Mouse (Mus musculus): ENCODE measurements around the gene Pcyt2.

Pcyt2 gene

DNA sequence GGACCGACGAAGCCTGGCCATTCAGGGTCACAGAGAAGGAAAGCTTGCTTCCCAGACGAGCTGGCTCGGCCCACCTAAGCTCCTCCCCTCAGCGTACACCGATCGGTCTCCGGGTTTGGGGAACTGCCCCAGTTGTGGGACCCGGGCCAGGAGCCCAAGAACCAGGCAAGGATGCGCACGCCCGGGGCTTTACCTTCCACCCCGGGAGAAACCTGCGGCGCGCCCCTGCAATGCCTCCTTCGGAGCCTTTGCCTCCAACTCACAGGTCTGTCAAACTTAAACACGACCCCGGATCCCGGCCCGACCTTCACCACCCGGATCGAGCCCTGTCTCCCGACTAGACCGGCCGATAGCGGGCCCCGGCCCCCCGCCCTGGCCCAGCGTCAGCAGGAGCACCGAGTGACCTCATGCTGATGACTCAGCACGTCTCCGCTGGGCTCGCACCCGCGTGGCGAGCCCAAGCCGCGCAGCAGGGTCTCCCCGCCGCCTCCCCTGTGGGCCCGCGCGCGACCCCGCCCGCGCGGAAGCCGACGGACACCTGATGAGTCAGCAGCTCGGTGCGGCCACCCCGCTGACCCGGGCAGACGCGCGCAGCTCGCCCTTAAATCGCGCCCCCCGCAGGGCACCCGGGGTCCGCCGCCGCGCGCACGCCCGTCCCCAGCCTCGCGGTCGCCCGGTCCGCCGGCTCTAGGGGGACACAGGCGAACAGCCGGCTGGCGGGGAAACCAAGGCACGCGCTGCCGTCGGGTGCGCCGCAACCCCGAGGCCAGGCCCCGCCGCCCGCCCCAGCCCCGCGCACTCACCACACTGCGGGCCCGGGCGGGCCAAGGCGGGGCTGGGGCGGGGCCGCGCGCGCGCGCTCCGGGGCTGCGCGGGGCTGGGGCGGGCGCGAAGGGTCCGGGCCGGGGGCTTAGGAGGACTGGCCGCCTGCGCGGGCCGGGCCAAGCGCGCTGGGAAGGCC is 15.1 kb upstream of the Pcyt2 start:
- DNase-seq (ENCODE audit: low spot score in 2 of 2): peak in 1 of 2 experiments; percentile 71

DNA sequence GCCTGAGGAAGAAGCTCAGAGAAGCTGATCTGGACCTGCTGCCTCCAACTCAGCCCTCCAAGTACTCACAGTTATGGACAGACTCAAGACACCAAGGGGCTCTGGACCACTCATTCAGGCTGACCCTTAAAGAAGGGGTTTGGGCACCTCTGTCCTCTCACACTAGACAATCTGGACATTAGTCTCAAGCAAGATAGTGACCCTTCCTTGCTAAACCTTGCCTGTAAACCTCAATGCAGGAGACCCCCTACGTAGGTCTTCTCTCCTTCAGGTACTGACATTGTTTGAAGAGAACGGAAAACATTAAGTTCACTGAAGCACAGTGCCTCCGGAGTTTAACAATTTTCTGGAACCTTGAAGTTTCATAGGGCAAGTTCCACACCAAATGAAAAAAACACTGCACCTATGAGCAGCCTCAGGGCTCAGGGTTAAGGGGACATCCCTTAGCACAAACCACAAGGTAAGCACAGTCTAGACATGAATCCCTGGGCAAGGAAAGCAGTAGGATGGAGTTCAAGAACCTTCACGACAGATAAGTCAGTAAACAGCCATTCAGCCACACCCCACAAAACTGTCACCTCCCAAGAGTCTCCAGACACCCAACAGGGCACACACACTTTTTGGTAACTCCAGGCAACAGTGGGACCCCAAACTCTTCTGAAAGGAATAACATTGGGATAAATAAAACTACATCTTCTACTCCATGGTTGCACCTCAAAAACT is 14.2 kb upstream of the Pcyt2 start:
- DNase-seq (ENCODE audit: low spot score in 2 of 2): no peak

DNA sequence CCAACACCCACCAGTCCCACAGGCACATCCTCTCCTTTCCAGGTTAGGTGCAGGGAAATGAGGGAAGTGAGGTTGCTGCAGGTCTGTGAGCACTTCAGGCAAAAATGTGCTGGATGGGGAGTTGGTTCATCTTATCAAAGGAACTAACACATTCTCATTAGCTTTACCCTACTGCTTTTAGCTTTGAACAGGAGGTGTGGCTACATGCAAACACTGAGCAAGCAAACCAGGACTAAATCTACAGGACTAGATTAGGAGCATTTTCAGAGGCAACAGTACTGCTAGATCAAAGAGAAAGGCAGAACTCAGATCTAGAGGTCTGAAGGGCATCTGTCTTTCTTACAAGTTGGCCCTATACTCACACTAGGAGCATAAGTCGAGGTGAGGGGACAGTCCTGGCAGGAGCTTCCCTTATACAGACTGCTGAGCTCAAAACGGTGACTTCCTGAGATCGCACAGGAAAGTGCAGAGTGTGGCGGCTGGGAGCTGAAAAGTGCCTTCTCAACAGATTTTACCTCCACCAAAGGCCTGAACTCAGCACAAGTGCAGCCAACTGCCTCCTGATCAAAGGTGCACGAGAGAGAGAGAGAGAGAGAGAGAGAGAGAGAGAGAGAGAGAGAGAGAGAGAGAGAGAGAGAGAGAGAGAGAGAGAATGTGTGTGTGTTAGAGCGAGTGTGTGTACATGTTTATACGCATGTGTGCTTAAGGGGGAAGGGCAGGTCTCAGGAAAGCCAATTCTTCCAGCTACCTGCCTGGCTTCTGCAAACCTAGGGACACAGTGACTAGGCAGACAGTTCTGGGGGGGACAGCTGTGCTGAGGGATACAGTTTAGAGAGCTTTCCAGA is 13.4 kb upstream of the Pcyt2 start:
- DNase-seq (ENCODE audit: low spot score in 2 of 2): no peak

DNA sequence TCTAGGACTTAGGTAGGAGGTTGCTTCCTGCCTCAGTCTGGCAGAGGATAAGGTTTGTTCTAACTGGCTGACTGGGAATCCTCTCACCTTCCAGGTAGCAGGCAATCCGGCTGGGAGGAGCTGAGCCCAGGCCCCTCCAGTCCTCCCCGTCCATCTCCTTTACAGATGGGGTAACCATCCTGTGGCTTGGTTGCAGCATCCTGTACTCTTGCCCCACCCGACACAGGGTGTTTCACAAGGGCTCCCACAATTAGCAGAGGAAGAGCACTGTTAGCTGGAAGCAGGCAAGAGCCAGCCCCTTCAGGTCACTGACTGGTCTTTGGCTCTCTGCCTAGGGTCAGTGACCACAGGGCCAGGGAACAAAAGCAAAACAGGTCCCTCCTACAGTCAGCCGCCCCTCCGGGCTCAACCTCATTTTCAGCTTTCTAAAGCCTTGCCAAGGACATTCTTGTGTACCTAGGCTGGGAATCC is 12.7 kb upstream of the Pcyt2 start:
- peak in 1 of 2 experiments; percentile 29 for DNase-seq (ENCODE audit: low spot score in 2 of 2)

DNA sequence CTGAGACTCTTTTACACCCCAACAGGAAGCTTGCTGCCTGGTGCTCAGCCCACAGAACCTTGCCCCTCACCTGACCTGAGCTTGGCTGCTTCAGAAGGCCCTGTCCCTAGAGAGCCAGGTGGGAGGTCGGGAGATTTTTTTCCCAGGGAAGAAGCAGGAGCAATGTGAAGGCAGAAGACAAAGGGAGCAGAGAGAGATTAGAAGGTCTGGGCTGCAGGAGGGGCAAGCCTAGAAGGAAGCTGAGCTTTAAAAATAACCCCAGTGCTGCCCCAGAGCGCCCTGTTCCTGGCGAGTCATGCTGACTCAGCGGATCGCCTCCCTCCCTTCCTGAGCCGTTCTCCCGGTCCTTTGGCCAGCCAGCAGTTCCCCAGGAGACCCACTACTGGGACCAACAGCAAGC is 12.2 kb upstream of the Pcyt2 start:
- peak in 1 of 2 experiments; percentile 11 for DNase-seq (ENCODE audit: low spot score in 2 of 2)

DNA sequence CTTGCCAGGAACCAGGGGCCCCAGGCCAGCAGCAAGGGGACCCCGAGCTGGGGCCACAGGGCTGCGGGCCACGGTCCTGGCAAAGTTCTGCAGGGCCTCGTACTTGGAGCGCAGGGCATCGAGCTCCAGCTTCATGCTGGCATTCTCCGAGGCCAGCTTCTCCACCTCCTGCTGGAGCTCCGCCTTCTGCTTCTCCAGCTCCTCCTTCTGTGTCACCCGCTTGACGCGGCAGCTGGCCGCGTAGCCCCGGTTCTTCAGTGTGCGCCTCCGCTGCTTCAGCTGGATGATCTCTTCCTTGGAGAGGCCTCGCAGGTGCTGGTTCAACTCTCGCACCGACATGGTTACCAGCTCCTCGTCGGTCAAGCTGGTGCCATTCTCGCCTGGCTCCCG is 11.6 kb upstream of the Pcyt2 start:
- DNase-seq (ENCODE audit: low spot score in 2 of 2): peak in 1 of 2 experiments; percentile 19

DNA sequence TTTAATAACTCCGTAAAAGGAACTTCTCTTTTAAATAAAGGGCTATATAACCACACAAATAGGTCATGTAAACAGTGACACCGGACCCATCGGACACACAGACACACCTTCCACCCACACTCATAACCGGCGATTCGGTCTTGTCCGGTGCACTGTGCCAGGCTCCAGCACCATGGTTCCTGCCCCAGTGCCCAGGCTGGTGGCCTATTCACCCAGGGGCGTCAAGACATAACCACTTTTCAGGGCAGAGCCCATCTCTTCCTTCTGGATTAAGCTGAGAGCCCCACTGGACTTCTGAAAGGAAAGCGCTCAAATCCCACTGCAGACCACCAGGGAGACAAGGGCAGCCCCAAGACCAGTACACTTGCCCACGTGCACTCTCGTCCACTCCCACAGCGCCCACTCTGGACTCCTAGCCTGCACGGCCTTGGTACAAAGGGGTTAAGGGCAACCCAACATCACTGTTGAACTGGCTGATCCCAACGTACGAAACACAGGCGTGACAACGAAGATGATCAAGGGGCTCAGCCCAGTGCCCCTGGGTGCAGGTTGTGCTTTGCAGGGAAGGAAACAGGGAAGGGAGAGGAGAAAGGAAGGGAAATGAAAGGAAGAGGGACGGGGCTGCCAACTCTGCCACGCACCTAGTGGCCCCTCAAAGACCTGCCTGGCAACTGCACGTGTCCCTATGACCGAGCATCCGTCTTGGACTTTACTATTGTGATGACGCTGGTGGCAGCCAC is 11.0 kb upstream of the Pcyt2 start:
- no peak for DNase-seq (ENCODE audit: low spot score in 2 of 2)

DNA sequence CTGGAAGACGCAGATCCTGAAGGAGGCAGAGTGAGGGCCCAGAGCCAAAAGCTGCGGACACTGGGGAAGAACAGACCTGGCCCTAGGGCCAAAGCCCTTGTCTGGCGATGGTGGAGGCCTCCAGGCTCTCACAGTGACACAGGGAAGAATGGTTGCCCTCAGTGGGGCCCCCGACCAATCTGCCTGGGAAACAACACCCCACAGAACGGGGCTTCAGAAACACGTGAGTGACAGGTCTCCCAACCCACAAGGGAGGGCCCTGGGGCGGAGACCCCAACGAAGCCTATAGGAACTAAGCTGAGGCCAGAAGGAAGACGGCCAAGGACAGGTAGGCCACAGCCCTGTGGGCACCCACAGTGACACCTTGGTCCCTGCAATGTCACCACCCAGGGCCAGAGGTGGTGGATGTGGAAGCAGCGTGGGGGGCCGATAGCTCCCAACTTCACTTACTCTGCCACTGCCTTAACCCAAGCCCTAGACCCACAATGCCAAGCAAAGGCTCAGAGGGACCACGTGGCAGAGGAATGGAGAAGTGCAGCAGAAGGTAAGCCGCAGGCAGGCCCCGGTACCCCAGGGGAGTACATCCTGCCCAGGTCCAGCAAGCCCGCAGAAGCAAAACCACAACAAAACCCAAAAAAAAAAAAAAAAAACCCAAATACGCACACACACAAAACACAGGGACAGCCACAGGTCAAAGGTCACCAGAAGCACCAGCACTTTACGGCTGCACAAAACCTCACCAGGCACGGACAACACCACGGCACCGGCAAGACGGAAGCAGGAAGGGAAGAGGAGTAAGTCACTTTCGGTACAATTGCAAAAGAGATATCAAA is 9.9 kb upstream of the Pcyt2 start:
- DNase-seq (ENCODE audit: low spot score in 2 of 2): no peak

DNA sequence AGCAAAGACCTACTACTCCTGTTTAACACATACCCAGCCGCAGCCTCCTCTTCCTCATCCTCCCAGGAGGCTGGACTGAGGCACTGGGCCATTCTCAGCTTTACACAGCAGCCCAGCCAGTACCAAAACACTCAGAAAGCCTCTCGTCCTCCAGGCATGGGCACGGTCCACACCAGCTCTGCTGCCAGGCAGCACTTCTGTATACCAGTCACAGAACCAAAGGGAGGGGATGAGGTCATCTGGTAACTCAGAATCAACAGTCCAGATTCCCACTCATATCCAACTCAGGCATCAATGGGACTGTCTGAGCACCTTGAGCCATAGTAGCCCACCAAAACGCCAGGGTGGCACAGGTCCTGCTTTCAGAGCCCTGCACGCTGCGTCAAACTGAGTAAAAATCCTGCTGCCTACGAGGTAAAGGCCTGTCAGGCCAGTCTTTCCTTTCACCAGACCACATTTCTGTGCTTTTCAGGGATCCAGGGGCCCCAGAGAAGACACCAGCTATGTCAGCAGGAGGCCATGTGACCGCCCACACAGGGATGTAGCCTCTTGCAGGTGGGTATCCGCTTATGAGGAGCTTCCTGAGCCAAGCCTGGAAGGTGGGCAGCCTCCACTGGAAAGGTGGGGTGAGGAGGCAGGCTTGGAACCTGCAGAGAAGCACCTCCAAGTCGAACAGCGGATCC is 9.2 kb upstream of the Pcyt2 start:
- no peak for DNase-seq (ENCODE audit: low spot score in 2 of 2)

DNA sequence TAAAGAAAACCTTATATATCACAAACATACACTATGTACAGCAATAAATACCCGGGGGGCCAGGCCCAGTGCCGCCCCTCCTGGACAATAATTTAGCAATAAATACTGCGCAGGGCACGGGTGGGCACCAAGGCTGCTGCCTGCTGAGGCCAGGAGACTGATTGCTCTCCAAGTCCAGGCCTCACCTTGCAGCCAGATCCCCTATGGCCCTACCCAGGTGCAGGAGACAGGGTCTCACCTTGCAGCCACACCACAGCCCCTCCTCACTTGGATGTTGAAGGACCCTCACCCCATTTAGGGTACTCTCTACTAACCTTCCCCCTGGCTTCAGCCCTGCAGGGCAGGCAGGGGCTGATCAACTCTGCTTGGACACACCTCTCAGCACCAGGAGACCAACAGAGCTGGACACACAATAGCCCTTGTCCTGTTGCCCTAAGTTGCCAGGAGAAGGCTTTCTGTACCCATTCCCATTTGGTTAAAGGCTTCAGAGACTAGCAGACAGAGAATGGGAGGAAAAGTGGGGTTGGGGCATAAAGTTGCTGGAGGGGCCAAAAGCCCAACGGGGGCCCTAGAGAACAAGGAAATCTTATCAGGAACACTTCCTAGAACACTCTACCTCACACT is 7.5 kb upstream of the Pcyt2 start, which contains the start of gene Sirt7:
Gene Sirt7 (minus strand): TSS at position 89 of the 624 bp plus-strand sequence.
- DNase-seq (ENCODE audit: low spot score in 2 of 2): no peak

DNA sequence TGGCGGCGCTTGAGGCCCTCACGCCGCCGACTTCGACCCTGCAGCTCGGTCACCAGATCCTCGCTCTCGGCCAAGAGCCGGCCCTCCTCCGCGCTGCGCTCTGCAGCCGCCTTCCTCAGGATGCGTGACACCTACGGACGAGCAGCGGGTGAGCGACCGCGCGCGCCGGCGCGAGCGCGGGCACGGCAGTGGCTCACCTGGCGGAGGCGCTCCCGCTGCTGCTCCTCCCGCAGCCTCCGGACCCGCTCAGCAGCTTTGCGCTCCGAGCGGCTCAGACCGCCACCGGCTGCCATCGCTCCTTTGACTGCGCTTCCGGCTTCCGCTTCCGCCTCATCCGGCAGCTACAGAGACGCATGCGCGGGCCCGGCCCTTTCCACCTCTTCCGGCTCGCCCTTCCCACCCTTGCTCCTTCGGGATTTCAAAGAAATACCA is 7.0 kb upstream of the Pcyt2 start:
- DNase-seq (ENCODE audit: low spot score in 2 of 2): peak; percentile 75 to 82

DNA sequence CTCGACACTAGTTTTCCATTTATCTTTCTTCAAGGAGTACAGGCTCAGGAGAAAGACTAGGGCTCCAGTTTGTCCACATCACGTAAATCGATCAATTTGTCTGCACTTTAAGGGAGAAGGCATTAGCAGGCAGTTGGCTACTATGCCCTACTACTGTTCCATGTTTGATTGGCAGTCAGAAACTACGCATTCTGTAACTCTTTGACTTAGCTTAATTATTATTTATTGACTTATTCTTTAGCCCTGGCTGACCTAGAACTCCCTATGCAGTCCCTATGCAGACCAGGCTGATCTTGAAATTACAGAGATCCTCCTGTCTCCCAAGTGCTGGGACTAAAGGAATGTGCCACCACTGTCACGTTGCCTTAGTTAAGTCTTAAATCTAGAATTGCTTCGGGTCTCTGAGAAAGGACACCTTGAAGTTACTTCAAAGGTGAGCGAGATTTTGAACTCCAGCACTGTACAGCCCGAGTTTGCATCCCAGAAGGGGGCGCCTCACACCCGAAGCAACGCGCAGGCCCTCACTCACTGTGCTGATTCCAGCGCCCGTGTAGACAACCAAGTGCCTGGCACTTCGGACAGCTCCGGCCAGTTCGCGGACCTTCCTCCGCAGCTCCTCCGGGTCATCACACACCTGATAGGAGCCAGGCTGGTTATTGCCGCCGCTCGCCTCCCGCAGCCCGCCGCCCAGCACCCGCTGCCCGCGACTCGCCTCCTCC is 6.4 kb upstream of the Pcyt2 start:
- DNase-seq (ENCODE audit: low spot score in 2 of 2): peak in 1 of 2 experiments; percentile 66

DNA sequence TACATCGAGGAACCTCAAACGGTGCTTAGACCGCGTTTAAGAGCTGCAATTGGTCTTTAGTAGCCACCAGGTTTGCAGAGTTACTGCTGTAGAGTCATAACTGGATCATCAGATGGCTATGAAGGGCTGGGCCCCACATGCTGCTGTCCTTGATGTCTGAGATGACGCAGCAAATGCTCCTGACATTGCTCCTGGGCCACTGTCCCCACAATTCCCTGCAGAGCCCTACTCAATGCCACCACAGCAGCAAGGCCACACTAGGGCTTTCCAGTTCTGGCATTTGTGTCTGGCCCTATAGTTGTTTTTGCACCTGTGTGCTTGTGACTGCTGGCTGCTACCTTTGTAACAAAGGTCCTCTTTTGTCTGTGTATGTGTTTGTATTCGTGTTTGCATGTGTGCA is 5.1 kb upstream of the Pcyt2 start:
- DNase-seq (ENCODE audit: low spot score in 2 of 2): no peak

DNA sequence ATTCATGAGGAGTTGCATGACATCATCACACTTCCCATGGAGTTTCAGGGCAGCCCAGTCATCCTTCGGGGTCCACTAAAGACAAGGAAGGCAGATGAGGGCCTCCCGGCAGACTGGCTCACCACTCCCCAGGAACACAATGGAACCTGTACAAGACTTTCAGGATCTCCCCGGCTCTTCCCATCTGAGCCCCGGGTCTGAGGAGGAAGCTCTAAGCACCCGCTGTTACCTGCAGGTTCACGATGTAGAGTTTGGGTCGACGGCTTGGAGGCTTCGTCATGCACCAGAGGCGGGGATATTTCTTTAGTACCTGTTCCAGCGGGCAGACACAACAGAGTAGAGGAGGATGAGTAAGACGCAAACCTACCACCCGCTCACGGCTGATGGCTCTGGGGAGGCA is 2.5 kb upstream of the Pcyt2 start:
- DNase-seq (ENCODE audit: low spot score in 2 of 2): no peak

DNA sequence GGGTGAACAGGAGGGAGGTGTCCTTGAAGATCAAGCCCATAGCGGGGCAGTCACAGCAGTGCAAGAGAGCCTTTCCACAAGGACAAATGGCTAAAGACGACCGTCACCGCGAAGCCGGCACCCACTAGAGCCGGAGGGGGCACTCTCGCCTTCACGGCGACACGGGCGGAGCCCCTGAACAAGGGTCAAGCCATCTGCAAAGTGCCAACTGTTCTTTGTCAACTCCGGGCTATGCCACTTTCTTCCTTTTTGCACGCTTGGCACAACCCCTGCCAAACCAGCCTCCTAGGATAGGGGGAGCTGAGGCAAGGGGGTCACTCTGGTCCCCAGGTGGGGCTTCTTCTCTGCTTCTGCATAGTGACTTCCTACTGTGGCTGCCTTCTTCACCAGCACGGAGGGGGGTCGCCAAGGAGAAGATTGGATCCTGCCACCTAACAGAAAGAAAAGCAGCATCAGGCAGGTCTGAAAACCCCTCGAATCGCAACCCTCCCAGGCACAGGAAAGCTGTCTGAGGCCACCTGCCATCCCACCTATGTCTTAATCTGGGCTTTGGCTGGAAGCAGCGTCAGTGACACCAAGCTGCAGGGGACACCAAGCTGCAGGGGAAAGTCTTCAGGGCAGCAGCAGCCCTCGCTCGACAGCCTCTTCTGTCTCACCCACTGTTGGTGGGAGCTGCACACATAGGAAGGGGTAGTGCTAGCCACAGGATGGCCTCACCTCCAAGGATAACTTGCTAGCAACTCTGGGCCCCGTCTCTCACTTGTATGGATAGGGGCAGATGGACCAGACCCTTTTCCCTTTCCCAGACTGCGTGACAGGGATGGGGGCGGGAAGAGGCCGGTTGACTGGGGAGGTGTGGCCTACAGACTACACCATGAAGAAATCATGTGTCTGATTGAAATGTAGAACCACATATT is 1.1 kb upstream of the Pcyt2 start:
- DNase-seq (ENCODE audit: low spot score in 2 of 2): no peak

DNA sequence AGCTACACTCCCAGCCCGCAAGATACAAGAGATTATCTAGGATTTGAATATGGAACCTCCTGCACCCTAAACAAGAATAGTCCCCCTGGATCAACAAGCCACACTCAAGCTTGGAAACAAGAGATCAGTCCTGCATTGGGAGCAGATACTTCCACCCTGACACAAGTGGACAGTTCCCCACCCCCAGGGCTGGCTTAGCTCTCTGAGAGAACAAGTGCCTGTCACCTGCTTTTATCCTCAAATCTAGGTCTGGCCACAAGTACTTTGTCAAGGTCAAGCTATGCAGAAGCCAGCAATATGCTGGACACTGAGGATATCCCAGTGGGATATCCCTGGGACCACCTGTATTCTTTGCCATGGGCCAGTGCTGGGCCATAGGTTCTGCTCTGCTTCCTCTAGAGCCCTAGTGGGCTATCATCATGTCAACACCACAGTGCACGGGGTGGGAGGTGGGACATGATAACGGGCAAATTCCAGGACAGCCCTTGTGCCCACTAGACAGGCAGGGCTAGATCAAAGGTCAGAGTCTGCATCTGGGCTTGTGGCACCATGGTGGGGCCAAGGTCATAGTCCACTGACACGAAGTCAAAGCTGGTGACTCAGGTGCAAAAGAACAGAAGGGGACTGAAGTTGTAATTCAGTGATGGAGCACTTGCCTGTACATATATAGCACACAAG is 980 bp downstream of the Pcyt2 start:
- DNase-seq (ENCODE audit: low spot score in 2 of 2): no peak

Measured in frontal cortex, postnatal 10 days (tissue).